Mouse (Mus musculus): ENCODE results near the gene Gal3st1. TPM values are rescaled to one million over a fixed set of nuclear protein-coding genes. Genes with fewer than 3 reads are reported as not detected.
A peak's percentile ranks its signal among the peaks of the same experiment; 100 is the strongest.

Gal3st1 gene
- total and polyA plus RNA-seq, 2 experiments from 2014 or later: 8.3 to 9.9 TPM

DNA sequence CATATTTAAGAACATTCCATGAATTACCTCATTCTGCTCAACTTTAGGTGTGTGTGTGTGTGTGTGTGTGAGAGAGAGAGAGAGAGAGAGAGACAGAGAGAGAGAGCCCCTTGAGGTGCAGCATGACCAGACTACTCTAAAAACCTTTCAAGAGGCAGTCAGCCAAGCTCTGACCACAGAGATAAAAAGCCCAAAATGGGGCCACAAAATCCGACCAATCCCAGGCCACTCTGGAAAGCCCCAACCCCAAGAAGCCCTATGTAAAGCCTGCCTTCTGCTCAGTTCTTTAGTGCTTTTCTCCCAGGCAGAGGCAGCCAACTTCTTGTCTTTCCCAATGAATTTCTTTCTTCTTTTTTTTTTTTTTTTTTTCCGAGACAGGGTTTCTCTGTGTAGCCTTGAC, 22.5 kb upstream of the Gal3st1 start:
- H3K36me3 ChIP-seq (ENCODE audit: insufficient read depth): no peaks in the 10 kb centered on the region
- no peak for TF ChIP-seq CTCF (IDR thresholded peaks at IDR 0.05; ENCODE audit: low read depth)
- no peaks in the 10 kb centered on the region for H3K9me3 ChIP-seq (ENCODE audit: low read length)
- no peak for DNase-seq
- H3K27me3 ChIP-seq (ENCODE audit: insufficient read depth, low read length): no peaks in the 10 kb centered on the region
- H3K4me2 ChIP-seq (ENCODE audit: low read depth): no peak overlapping the region
- no peak overlapping the region for H3K27ac ChIP-seq (ENCODE audit: low read depth, low read length)
- no peak overlapping the region for H3K4me3 ChIP-seq (ENCODE audit: low read depth, low read length)
- H3K4me1 ChIP-seq (ENCODE audit: insufficient read depth): peaks cover 8% of the 10 kb centered on the region
- H3K9ac ChIP-seq: no peak overlapping the region
- WGBS: 62% methylated on average over 2 of the region's 2 CpGs
- ATAC-seq: no peak

DNA sequence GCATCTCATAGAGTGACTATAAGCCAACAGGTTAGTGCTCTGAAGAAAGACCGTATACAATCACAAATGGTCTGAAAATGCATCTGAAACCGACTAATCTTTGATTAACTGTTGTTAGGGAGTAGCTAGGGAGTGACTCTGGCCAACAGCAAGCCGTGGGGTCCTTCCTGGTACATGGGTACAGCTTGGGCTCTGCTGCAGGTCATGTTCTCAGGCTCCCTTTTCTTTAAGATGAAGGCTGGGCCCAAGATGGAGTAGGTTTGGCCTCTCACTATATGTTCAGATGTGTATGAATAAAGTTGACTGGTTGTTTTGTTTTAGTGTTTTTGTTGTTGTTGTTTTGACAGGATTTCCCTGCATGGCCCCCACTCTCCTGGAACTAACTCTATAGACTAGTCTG, 21.7 kb upstream of the Gal3st1 start:
- WGBS: 80% methylated on average over 3 of the region's 3 CpGs
- ATAC-seq: no peak
- TF ChIP-seq CTCF (IDR thresholded peaks at IDR 0.05; ENCODE audit: low read depth): no peak
- Histone ChIP-seq H3K4me3 (ENCODE audit: low read depth, low read length) (no peak overlapping the region), H3K9ac (no peak overlapping the region), H3K27me3 (ENCODE audit: insufficient read depth, low read length) (no peaks in the 10 kb centered on the region), H3K4me1 (ENCODE audit: insufficient read depth) (peaks cover 8% of the 10 kb centered on the region), H3K4me2 (ENCODE audit: low read depth) (no peak overlapping the region), H3K9me3 (ENCODE audit: low read length) (no peaks in the 10 kb centered on the region), H3K27ac (ENCODE audit: low read depth, low read length) (no peak overlapping the region), H3K36me3 (ENCODE audit: insufficient read depth) (no peaks in the 10 kb centered on the region)
- no peak for DNase-seq

DNA sequence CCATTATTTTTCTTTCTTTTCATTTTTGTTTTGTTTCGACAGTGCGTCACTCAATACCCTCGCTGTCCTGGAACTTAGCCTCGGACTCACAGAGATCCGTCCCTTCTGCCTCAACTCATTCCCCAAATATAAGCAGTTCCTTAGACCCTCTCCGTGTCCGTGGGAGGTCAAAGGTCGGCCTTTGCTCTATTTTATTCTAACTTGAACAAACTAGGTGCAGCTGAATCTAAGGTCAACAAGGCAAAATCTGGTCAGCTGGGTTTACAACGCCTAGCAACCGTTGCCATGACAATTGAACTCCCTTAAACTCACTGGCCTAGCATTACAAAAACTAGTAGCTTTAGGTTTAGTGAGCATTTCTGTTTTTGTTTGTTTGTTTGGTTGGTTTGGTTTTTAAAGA, 20.3 kb upstream of the Gal3st1 start:
- WGBS: 87% methylated on average over 10 of the region's 10 CpGs
- DNase-seq (no peak), ATAC-seq (0 out of 2 replicates have a peak, but pooled peaks have one; percentile 4)
- H3K9me3 ChIP-seq (ENCODE audit: low read length): no peaks in the 10 kb centered on the region
- H3K9ac ChIP-seq: peak overlapping the region; percentile 61; the same call in 1 of the 2 replicates
- peak overlapping the region; percentile 82 for H3K4me2 ChIP-seq (ENCODE audit: low read depth)
- no peaks in the 10 kb centered on the region for H3K27me3 ChIP-seq (ENCODE audit: insufficient read depth, low read length)
- H3K27ac ChIP-seq (ENCODE audit: low read depth, low read length): peak overlapping the region; percentile 60
- H3K4me1 ChIP-seq (ENCODE audit: insufficient read depth): peaks cover 8% of the 10 kb centered on the region
- H3K4me3 ChIP-seq (ENCODE audit: low read depth, low read length): peak overlapping the region; percentile 70
- H3K36me3 ChIP-seq (ENCODE audit: insufficient read depth): 0 out of 2 replicates have a peak, but pooled peaks cover under 1% of the 10 kb centered on the region
- TF ChIP-seq CTCF (IDR thresholded peaks at IDR 0.05; ENCODE audit: low read depth): no peak

DNA sequence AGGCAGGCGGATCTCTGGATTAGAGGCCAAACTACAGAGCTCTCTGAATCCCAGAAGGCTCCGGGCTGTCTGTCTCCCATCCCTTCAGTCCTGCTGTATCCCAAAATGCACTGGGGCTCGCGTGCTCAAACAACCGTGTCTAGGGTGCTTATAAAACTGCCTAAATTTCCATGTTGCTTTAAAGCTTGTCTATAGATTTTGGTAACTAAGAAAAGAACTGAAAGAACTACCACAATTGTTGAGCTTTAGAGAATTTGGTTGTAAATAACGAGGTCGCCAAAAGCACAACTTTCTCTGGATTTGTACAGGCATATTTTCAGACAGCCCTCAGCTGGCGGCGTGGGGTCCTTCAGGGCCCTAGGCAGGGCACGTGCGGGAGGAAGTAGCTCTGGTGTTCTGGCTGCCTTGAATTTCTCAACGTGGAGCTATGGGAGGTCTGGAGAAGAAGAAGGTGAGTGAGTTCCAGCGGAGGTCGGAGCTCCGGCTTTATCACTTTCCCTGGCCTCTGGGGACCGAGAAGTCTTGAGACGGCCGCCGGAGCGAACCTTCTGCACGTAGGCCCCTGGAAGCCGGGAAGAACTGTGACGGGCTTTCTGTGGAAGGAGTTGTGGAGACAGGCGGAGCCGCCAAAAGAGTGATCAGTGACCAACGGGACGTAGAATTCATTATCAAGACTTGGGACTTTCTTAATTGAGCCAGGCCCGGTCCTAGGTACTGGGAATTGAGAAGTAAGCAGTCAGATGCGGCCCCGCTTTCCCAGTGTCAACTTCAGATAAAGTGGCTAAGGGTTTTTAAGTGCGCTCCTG, 19.6 kb upstream of the Gal3st1 start, which contains the start of gene Pes1:
TSS of gene Pes1 (plus strand) at position 366 of the 806 bp plus-strand sequence.
- H3K4me1 ChIP-seq (ENCODE audit: insufficient read depth): peaks cover 8% of the 10 kb centered on the region

DNA sequence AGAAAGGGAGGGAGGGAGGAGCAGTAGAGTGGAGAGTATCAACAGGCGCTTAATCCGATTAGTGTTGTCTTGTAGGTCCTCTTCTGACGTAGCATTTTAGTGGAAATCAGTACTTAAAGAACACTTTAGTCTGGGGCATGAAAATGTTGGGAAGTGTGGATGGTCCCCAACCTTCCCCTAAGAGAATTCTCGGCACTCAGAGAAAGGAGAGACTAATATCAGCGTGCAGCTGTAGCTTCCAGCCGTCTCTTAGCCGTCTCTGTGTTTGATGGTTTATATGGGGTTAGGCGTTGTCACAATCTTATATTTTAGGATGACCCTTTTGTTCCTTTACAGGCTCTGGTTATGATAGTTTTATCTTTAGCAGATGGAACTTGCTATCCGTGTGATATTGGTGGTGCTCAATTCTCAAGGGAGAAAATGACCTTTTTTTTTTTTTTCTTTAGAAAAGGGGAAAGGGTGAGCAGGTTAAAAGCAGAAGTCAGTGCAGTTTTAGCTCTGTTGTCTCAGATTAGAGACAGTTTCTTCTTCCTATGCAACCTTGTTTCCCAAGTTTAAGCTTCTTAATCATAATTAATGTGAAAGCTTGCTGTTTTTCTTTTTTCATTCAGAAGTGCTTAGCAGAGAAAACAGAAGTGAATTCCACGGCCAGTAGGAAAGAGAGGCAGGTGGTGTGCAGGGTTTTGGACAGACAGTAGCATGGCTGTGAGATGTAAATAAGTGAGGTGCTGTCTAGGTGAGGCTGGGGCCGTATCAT, 18.8 kb upstream of the Gal3st1 start:
- TF ChIP-seq CTCF (IDR thresholded peaks at IDR 0.05; ENCODE audit: low read depth): no peak
- DNase-seq (no peak), ATAC-seq (no peak)
- Histone ChIP-seq H3K4me1 (ENCODE audit: insufficient read depth) (peaks cover 8% of the 10 kb centered on the region), H3K9ac (peak overlapping the region; percentile 61), H3K27me3 (ENCODE audit: insufficient read depth, low read length) (no peaks in the 10 kb centered on the region), H3K27ac (ENCODE audit: low read depth, low read length) (peak overlapping the region; percentile 60; the same call in 1 of the 2 replicates), H3K4me2 (ENCODE audit: low read depth) (peak overlapping the region; percentile 82), H3K36me3 (ENCODE audit: insufficient read depth) (peaks cover 4% of the 10 kb centered on the region; the same call in 1 of the 2 replicates), H3K4me3 (ENCODE audit: low read depth, low read length) (peak overlapping the region; percentile 70), H3K9me3 (ENCODE audit: low read length) (no peaks in the 10 kb centered on the region)
- 15% methylated on average over 11 of the region's 11 CpGs for WGBS

More for the DNA sequence above, 19.6 kb upstream of the Gal3st1 start, which contains the start of gene Pes1:
- Histone ChIP-seq H3K27ac (ENCODE audit: low read depth, low read length) (peak within 1 kb of the TSS; percentile 60), H3K9me3 (ENCODE audit: low read length) (no peaks in the 10 kb centered on the region), H3K27me3 (ENCODE audit: insufficient read depth, low read length) (no peaks in the 10 kb centered on the region), H3K4me2 (ENCODE audit: low read depth) (peak within 1 kb of the TSS; percentile 82), H3K36me3 (ENCODE audit: insufficient read depth) (0 out of 2 replicates have a peak, but pooled peaks cover 4% of the 10 kb centered on the region), H3K4me3 (ENCODE audit: low read depth, low read length) (peak within 1 kb of the TSS; percentile 70), H3K9ac (peak within 1 kb of the TSS; percentile 61)
- no peak for TF ChIP-seq CTCF (IDR thresholded peaks at IDR 0.05; ENCODE audit: low read depth)
- peak; percentile 97 for ATAC-seq
- under 1% methylated on average over 31 of the region's 31 CpGs for WGBS
- DNase-seq: peak; percentile 96

DNA sequence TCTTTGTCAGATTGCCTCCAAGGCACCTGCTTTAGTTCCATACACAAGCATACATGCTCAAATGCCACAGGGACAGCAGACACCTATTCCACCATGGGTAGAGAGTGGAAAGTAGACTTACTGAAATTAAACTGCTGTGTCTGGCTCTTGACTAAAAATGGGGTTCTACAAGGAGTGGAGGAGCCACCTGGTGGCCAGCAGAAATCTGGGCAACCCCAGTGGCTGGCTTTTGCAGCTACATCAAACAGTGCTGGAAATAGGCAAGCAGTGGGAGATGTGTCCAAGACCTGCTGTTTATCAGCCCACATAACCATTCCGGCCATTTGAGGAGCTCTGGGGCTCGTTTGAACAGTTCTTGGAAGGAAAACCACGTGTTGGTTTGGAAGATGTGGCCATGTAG, 13.6 kb upstream of the Gal3st1 start:
- 89% methylated on average over 3 of the region's 3 CpGs for WGBS
- Histone ChIP-seq H3K27me3 (ENCODE audit: insufficient read depth, low read length) (no peaks in the 10 kb centered on the region), H3K4me2 (ENCODE audit: low read depth) (no peak overlapping the region), H3K4me3 (ENCODE audit: low read depth, low read length) (no peak overlapping the region), H3K4me1 (ENCODE audit: insufficient read depth) (peaks cover 2% of the 10 kb centered on the region), H3K27ac (ENCODE audit: low read depth, low read length) (no peak overlapping the region), H3K9me3 (ENCODE audit: low read length) (no peaks in the 10 kb centered on the region), H3K36me3 (ENCODE audit: insufficient read depth) (peaks cover 51% of the 10 kb centered on the region), H3K9ac (no peak overlapping the region)
- no peak for ATAC-seq
- no peak for DNase-seq
- peak; percentile 49 for TF ChIP-seq CTCF (IDR thresholded peaks at IDR 0.05; ENCODE audit: low read depth)

Measured in forebrain, postnatal 0 days (tissue).